13 mouse cellular contexts compared by ENCODE assay signal in the genomic region with DNA sequence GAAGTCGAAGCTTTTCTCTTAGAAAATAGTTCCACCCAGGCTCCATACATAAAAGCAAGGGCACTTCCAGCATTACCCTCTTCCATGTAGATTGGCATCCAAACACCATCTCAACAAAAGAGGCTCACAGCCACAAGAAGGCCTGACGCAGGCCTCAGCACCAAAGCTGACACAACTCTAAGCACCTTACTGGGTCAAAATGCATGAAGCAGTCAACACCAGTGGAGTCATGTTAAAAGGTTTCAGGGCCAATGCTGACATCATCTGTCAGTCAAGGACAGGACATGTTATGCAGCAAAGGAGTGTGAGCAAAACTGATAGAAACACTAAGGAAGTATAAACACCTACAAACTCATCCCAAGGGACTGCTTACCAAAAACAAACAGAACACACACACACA.
"Had no signal": no experiment of that assay in that cellular context is flagged by ENCODE, and none has a peak within 500 bp of the region (broad histone marks: within the 10 kb centered on the region; RNA-seq: fewer than 3 reads in every experiment).

No protein-coding gene starts in this region.

- H3K27me3 ChIP-seq: neural tube, embryonic 12.5 days; stomach, embryonic 15.5 days had no signal

- H3K9me3 ChIP-seq: megakaryocyte, embryonic 14.5 days; midbrain, embryonic 12.5 days; neural tube, embryonic 12.5 days; stomach, embryonic 15.5 days had no signal

- DNase-seq: lung, adult 18-20 months; lung, postnatal 10 days; lung, postnatal 4 days; midbrain, embryonic 14.5 days; right cerebral cortex, postnatal 14 days; thymus, adult 2 months; thymus, postnatal 14 days; thymus, postnatal 36 days had no signal

- H3K36me3 ChIP-seq: midbrain, embryonic 12.5 days; stomach, embryonic 15.5 days had no signal

- H3K4me3 ChIP-seq: megakaryocyte, embryonic 14.5 days; midbrain, embryonic 12.5 days; neural tube, embryonic 12.5 days; stomach, embryonic 15.5 days had no signal

- H3K27ac ChIP-seq: midbrain, embryonic 12.5 days; neural tube, embryonic 12.5 days; stomach, embryonic 15.5 days; stomach, postnatal 0 days had no signal
